Mouse (Mus musculus) myocyte (in vitro differentiated cells): ENCODE measurements around the gene 5330417C22Rik.

Experiments
- CEBPB ChIP-seq: IDR thresholded peaks from 2 replicates; pipeline ENCODE4 v1.6.1; 2011; ENCODE audit warnings: mild to moderate bottlenecking, moderate library complexity; ENCODE audit not compliant: poor library complexity, insufficient read depth, severe bottlenecking
- E2F4 ChIP-seq: IDR thresholded peaks from one replicate; pipeline ENCODE4 v1.6.1; 2011; ENCODE audit warnings: mild to moderate bottlenecking, control low read depth, moderate library complexity; ENCODE audit not compliant: insufficient read depth
- MAX ChIP-seq: IDR thresholded peaks from one replicate; pipeline ENCODE4 v1.6.1; 2011; ENCODE audit warnings: low read depth, mild to moderate bottlenecking, control low read depth
- MYOD1 ChIP-seq, 3 experiments: IDR thresholded peaks; one replicate each; pipeline ENCODE4 v1.6.1; 2011; ENCODE audit warnings: control low read depth in 2 of 3, low read depth in 2 of 3, mild to moderate bottlenecking in 2 of 3, moderate library complexity in 1 of 3; ENCODE audit not compliant: insufficient read length in 2 of 3, control insufficient read depth in 1 of 3
- POLR2A ChIP-seq: IDR thresholded peaks from one replicate; pipeline ENCODE4 v1.6.1; 2011; ENCODE audit warnings: low read depth, mild to moderate bottlenecking, control low read depth, moderate library complexity; ENCODE audit not compliant: insufficient read length
- POLR2AphosphoS2 ChIP-seq: IDR thresholded peaks from one replicate; pipeline ENCODE4 v1.6.1; 2011; ENCODE audit warnings: low read depth, control low read depth; ENCODE audit not compliant: insufficient read length
- SRF ChIP-seq: IDR thresholded peaks from one replicate; pipeline ENCODE4 v1.6.1; 2011; ENCODE audit warnings: low read depth; ENCODE audit not compliant: control insufficient read depth, insufficient read length
- TCF12 ChIP-seq: IDR thresholded peaks from one replicate; pipeline ENCODE4 v1.6.1; 2011; ENCODE audit warnings: mild to moderate bottlenecking, control low read depth; ENCODE audit not compliant: poor library complexity, insufficient read depth, severe bottlenecking

DNA sequence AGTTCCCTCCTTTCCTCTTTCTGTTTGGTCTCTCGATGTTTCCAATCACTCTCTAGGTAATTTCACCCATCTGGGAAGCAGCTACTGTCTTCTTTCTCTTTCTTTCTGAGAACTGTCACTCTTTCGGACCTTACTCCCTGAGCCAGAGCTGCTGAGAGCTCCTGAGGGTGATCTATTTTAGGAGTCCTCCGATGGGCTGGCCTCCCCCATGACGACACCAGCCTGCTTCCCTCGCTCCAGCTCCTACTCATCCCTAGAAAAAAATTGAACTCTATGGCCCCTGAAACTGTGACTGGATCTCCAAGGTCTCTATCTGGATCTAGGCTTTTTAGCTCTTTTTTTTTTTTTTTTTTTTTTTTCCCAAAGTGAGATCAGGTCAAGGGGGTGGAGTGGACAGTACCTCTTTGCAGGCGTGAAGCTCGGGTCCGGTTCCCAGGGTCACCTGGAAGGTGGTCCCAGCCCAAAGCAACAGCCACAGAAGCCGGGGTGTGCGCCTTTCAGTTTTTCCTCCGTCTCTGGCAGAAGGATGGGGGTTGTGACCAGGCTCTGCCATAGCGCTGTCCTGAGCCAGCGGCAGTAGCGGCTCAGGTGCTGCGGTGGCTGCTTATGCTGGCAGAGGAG, 330 bp downstream of the 5330417C22Rik start:
- TF ChIP-seq TCF12 (no peak), POLR2A (no peak), POLR2AphosphoS2 (no peak), E2F4 (no peak), CEBPB (no peak), SRF (no peak), MYOD1 (IDR thresholded peaks at IDR 0.05; ENCODE audit: control insufficient read depth in 1 of 3, insufficient read length in 2 of 3, low read depth in 2 of 3) (no peak), MAX (no peak)
